Mouse (Mus musculus) forebrain, embryonic 15.5 days (tissue): ENCODE measurements around the gene Gclm. TPM values are rescaled to one million over a fixed set of nuclear protein-coding genes. Genes with fewer than 3 reads are reported as not detected.
"Not testable (repeated sequence)": the region's sequence is repeated elsewhere in the genome, so short reads cannot be mapped to it uniquely, and the experiment has no call there.

Experiments used
- ATAC-seq: fragments of 200-750 bp; cut with Nextera tagmentation; replicated peaks from 2 replicates; pipeline ENCODE4 v1.8.0; 2017; ENCODE audit warnings: mild to moderate bottlenecking, moderate TSS enrichment, moderate library complexity
- H3K27ac ChIP-seq: fragments of 300-500 bp; sonication (generic); replicated peaks from 2 replicates; pipeline ENCODE4 v1.5.1; 2015; ENCODE audit warnings: mild to moderate bottlenecking, inconsistent platforms
- H3K27me3 ChIP-seq: fragments of 300-500 bp; sonication (generic); 2 replicates; pipeline ENCODE4 v1.6.1; 2015; ENCODE audit warnings: inconsistent platforms
- H3K36me3 ChIP-seq: fragments of 300-500 bp; sonication (generic); 2 replicates; pipeline ENCODE4 v1.6.1; 2015; ENCODE audit warnings: mild to moderate bottlenecking, inconsistent platforms
- H3K4me1 ChIP-seq: fragments of 300-500 bp; sonication (generic); 2 replicates; pipeline ENCODE4 v1.6.1; 2015; ENCODE audit warnings: inconsistent platforms
- H3K4me2 ChIP-seq: fragments of 300-500 bp; sonication (generic); replicated peaks from 2 replicates; pipeline ENCODE4 v1.6.1; 2015; ENCODE audit warnings: mild to moderate bottlenecking, inconsistent platforms
- H3K4me3 ChIP-seq: fragments of 300-500 bp; sonication (generic); 2 replicates; pipeline ENCODE4 v1.5.1; 2015; ENCODE audit warnings: mild to moderate bottlenecking, inconsistent platforms
- H3K9ac ChIP-seq: fragments of 300-500 bp; sonication (generic); replicated peaks from 2 replicates; pipeline ENCODE4 v1.6.1; 2015; ENCODE audit warnings: mild to moderate bottlenecking, inconsistent platforms
- H3K9me3 ChIP-seq: fragments of 300-500 bp; sonication (generic); 2 replicates; pipeline ENCODE4 v1.6.1; 2016; ENCODE audit warnings: inconsistent platforms
- WGBS: fragments of 180-500 bp; shearing (Covaris S2); methylation state at CpG from one replicate; pipeline ENCODE4 v1.1.7; 2015; ENCODE audit warnings: mixed read lengths; 5-methylcytosine and 5-hydroxymethylcytosine counted together
- polyA plus RNA-seq: library from polyadenylated mRNA; unstranded; fragments of >200 nt; fragmentation: Nextera tagmentation; extraction: Ambion mirVana; gene quantifications from 2 replicates; pipeline ENCODE4 v1.2.1, GENCODE M21; 2015

Gclm gene
- polyA plus RNA-seq, 1 experiment from 2014 or later: 57.4 TPM

- Histone ChIP-seq H3K27ac (no peak overlapping the region), H3K4me1 (no peaks in the 10 kb centered on the region), H3K27me3 (no peaks in the 10 kb centered on the region), H3K4me3 (no peak overlapping the region), H3K36me3 (no peaks in the 10 kb centered on the region), H3K9ac (no peak overlapping the region), H3K4me2 (no peak overlapping the region), H3K9me3 (no peaks in the 10 kb centered on the region)
- ATAC-seq: no peak
- WGBS: 87% methylated on average over 6 of the region's 6 CpGs
These were observed 37.6 kb upstream of the Gclm start for GRCm38 (mm10) chr3:122207766-122208165.

DNA sequence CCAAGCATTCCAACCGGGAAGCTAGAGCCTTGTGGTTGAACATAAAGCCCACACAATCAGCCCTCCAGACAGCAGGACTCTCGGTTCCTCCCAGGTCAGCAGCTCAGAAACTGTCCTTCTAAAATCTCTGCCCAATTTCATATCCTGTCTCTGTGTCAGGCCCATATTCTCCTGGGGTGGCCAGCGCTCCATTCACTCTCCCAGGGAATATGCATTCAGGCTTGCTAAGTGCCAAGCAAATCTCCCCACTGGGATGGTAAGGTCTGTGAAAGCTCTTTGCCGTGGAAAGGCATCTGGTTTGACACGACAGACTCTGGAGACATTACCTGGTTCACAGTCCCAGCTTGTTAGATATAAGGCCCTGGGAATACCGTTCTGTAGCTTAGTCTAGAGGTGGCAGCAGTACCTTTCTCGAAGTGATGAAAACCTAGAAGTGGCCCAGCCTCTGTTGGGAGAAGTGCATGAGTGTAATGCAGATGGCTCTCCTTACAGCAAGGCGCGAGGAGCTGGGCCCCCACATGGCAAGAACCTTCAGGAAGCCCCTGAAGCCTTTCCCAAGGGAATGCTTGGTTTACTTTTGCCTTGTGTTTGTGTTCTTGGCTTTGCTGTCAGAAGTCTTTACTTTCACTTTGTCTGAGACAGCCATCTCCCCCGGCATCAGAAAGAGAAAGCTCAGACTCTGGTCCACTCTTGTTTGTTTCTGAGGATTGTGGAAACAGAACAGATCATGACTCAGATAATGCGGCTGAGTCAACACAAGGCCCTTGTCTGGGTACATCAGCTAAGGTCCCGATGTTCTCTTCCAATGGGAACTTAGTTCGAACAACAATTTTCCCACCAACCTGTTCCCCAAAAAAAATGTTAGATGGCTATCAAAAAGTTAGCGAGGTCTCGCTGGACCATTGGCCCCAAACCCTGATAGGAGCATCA, 36.8 kb upstream of the Gclm start:
- no peak overlapping the region for H3K4me2 ChIP-seq
- H3K27ac ChIP-seq: no peak overlapping the region
- no peaks in the 10 kb centered on the region for H3K36me3 ChIP-seq
- H3K9ac ChIP-seq: no peak overlapping the region
- H3K4me3 ChIP-seq: no peak overlapping the region
- H3K27me3 ChIP-seq: no peaks in the 10 kb centered on the region
- H3K4me1 ChIP-seq: no peaks in the 10 kb centered on the region
- no peaks in the 10 kb centered on the region for H3K9me3 ChIP-seq
- WGBS: 87% methylated on average over 15 of the region's 15 CpGs
- ATAC-seq: no peak

GRCm38 (mm10) chr3:122209511-122209910, 35.8 kb upstream of the Gclm start:
- Histone ChIP-seq H3K9ac (no peak overlapping the region), H3K4me3 (no peak overlapping the region), H3K27ac (no peak overlapping the region), H3K4me2 (no peak overlapping the region), H3K9me3 (no peaks in the 10 kb centered on the region), H3K36me3 (no peaks in the 10 kb centered on the region), H3K27me3 (no peaks in the 10 kb centered on the region), H3K4me1 (no peaks in the 10 kb centered on the region)
- no peak for ATAC-seq
- 96% methylated on average over 11 of the region's 11 CpGs for WGBS

GRCm38 (mm10) chr3:122210434-122210833, 34.9 kb upstream of the Gclm start:
- H3K36me3 ChIP-seq: no peaks in the 10 kb centered on the region
- no peak overlapping the region for H3K9ac ChIP-seq
- H3K27me3 ChIP-seq: no peaks in the 10 kb centered on the region
- 59% methylated on average over 5 of the region's 5 CpGs for WGBS
- no peak overlapping the region for H3K4me3 ChIP-seq
- H3K4me1 ChIP-seq: no peaks in the 10 kb centered on the region
- H3K27ac ChIP-seq: no peak overlapping the region
- H3K4me2 ChIP-seq: no peak overlapping the region
- no peaks in the 10 kb centered on the region for H3K9me3 ChIP-seq
- no peak for ATAC-seq

- 77% methylated on average over 7 of the region's 7 CpGs for WGBS
- no peak for ATAC-seq
- Histone ChIP-seq H3K4me3 (no peak overlapping the region), H3K36me3 (no peaks in the 10 kb centered on the region), H3K4me2 (no peak overlapping the region), H3K4me1 (no peaks in the 10 kb centered on the region), H3K27me3 (no peaks in the 10 kb centered on the region), H3K9ac (no peak overlapping the region), H3K9me3 (no peaks in the 10 kb centered on the region), H3K27ac (no peak overlapping the region)
These were observed 34.5 kb upstream of the Gclm start for GRCm38 (mm10) chr3:122210846-122211245.

- ATAC-seq: no peak
- Histone ChIP-seq H3K4me2 (no peak overlapping the region), H3K9ac (no peak overlapping the region), H3K4me3 (no peak overlapping the region), H3K27me3 (no peaks in the 10 kb centered on the region), H3K27ac (no peak overlapping the region), H3K4me1 (no peaks in the 10 kb centered on the region), H3K36me3 (no peaks in the 10 kb centered on the region), H3K9me3 (no peaks in the 10 kb centered on the region)
- 81% methylated on average over 13 of the region's 13 CpGs for WGBS
These were observed 33.8 kb upstream of the Gclm start for GRCm38 (mm10) chr3:122211446-122212125.

GRCm38 (mm10) chr3:122221240-122222036, 23.9 kb upstream of the Gclm start:
- Histone ChIP-seq H3K9me3 (no peaks in the 10 kb centered on the region), H3K4me3 (no peak overlapping the region), H3K27ac (no peak overlapping the region), H3K4me2 (no peak overlapping the region), H3K4me1 (no peaks in the 10 kb centered on the region), H3K36me3 (no peaks in the 10 kb centered on the region), H3K9ac (no peak overlapping the region), H3K27me3 (no peaks in the 10 kb centered on the region)
- ATAC-seq: no peak
- 97% methylated on average over 3 of the region's 3 CpGs for WGBS

DNA sequence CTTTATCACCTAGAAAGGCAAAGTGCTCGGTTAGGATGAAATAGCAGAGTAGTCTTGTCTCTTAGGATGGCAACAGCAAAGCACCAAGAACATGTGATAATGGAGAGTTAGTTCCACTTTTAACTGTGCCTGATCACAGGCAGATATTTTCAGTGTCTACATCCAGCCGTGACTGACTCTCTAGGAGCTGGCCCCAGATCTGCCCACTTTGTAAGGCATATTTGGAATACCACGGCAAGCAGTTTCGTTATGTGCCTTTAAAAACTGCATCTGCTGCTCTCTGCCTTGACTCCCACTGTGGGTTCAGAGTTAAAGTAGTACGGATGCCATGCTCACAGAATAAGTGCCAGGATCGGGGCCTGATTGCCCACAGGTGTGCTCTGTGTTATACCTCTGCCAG, 18.4 kb upstream of the Gclm start:
- not testable (repeated sequence) for H3K9me3 ChIP-seq

DNA sequence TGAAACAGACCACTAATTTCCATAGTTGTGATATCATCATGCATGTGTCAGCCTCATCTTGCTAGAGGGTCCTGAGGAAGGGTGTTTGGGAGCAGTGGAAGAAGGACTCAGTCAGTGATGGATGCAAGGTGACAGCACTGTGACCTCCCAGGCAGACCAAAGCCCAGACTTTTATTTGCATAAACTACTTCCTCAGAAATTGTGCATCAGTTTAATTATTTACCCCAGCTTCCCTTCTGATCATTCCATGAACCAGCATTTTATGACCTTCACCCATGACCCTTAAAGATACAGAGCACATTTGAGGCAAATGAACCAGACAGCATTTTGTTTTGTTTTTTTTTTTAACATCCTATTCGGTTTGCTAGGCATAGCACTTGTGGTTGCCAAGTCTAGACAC, 9.6 kb upstream of the Gclm start:
- Histone ChIP-seq H3K27ac (no peak overlapping the region), H3K36me3 (no peaks in the 10 kb centered on the region), H3K4me1 (no peaks in the 10 kb centered on the region), H3K9ac (no peak overlapping the region), H3K4me2 (no peak overlapping the region), H3K9me3 (no peaks in the 10 kb centered on the region), H3K4me3 (no peak overlapping the region), H3K27me3 (no peaks in the 10 kb centered on the region)
- WGBS: 58% methylated on average over 1 of the region's 1 CpGs
- no peak for ATAC-seq

More for the DNA sequence above, 18.4 kb upstream of the Gclm start:
- H3K36me3 ChIP-seq, H3K4me3 ChIP-seq, H3K9ac ChIP-seq, H3K27ac ChIP-seq, ATAC-seq, H3K4me2 ChIP-seq, H3K27me3 ChIP-seq, H3K4me1 ChIP-seq: not testable (repeated sequence)
- WGBS: 80% methylated on average over 6 of the region's 6 CpGs

GRCm38 (mm10) chr3:122242876-122243275, 2.5 kb upstream of the Gclm start:
- no peak for ATAC-seq
- H3K4me3 ChIP-seq: no peak overlapping the region
- no peaks in the 10 kb centered on the region for H3K27me3 ChIP-seq
- no peak overlapping the region for H3K9ac ChIP-seq
- H3K9me3 ChIP-seq: no peaks in the 10 kb centered on the region
- H3K4me2 ChIP-seq: no peak overlapping the region
- H3K4me1 ChIP-seq: peaks cover 22% of the 10 kb centered on the region
- H3K36me3 ChIP-seq: no peaks in the 10 kb centered on the region
- 56% methylated on average over 6 of the region's 6 CpGs for WGBS
- no peak overlapping the region for H3K27ac ChIP-seq

DNA sequence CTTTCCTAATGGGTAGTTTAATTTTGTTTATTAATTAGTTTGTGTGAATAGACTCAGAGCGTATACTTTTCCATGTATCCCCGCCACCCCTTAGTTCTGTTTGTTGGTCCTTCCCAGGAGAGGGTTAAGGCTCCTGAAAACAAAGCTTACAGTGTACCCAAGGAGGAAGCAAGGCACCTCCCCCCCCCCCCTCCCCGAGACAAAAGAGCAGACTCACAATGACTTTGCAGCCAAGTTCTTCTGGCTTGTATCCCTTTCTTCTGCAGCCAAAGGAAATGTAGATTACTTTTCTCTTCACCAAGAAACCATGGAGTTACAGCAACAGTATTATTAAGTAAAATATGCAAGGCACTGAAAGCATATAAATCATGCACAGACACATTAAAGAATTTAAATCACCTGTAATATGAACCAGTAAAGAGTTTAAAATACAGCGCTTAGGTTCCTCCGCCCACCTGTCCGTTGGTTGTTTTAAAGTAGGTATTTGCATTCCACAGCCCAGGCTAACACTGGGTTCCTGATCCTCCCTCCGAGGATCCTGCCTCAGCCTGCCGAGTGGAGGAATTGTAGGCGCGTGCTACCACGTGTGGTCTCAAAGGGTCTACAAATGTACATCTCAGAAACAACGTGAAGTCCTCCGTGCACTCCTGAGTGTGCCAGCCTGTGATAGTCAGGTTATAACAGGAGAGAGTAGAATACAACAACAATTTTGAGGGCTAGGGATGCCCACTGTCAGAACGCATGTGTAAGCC, 1.8 kb upstream of the Gclm start:
- Histone ChIP-seq H3K27me3 (no peaks in the 10 kb centered on the region), H3K36me3 (no peaks in the 10 kb centered on the region), H3K9ac (no peak overlapping the region), H3K4me1 (peaks cover 23% of the 10 kb centered on the region), H3K9me3 (no peaks in the 10 kb centered on the region), H3K27ac (no peak overlapping the region), H3K4me2 (no peak overlapping the region), H3K4me3 (no peak overlapping the region)
- no peak for ATAC-seq
- 41% methylated on average over 14 of the region's 14 CpGs for WGBS
